Mouse (Mus musculus) macrophage (primary cell): ENCODE data around the gene Cflar. TPM values are rescaled to one million over a fixed set of nuclear protein-coding genes. Genes with fewer than 3 reads are reported as not detected.
"Not testable (repeated sequence)": the region's sequence is repeated elsewhere in the genome, so short reads cannot be mapped to it uniquely, and the experiment has no call there.

Experiments used
- H3K27ac ChIP-seq: fragments of 350-480 bp; formaldehyde crosslinking; 2 replicates; pipeline ENCODE4 v1.9.0; 2021
- H3K36me3 ChIP-seq: fragments of 350-480 bp; formaldehyde crosslinking; 2 replicates; pipeline ENCODE4 v1.9.0; 2021; ENCODE audit errors: inconsistent target
- H3K4me3 ChIP-seq: fragments of 350-480 bp; formaldehyde crosslinking; 2 replicates; pipeline ENCODE4 v1.9.0; 2021; ENCODE audit errors: inconsistent target
- H3K79me2 ChIP-seq: fragments of 350-480 bp; formaldehyde crosslinking; 2 replicates; pipeline ENCODE4 v1.9.0; 2021; ENCODE audit errors: inconsistent target
- WGBS: methylation state at CpG from one replicate; pipeline ENCODE4 v1.1.7; 2026; ENCODE audit warnings: inconsistent platforms; ENCODE audit not compliant: missing documents; 5-methylcytosine and 5-hydroxymethylcytosine counted together
- polyA plus RNA-seq: library from polyadenylated mRNA; stranded (reverse); fragments of 250-400 nt; gene quantifications from 3 replicates; pipeline ENCODE4 v1.2.4, GENCODE M21; 2018; ENCODE audit warnings: inconsistent platforms
- total RNA-seq, 78 experiments: library from RNA; depleted of rRNA; stranded (reverse); fragments of 250-400 nt; gene quantifications; 1 replicate in 9 of 78; 2 replicates in 24 of 78; 3 replicates in 43 of 78; 4 replicates in 2 of 78; pipeline ENCODE4 v1.2.4; 2018; ENCODE audit warnings: inconsistent platforms in 56 of 78

Cflar gene
- 1,000 to 10,000 TPM in 14 of 26 experiments, 100 to 1,000 TPM in 12; 263 to 1,825 (median 1,068) TPM for total RNA-seq (2018; cell fraction: chromatin; rRNA removed)
- total RNA-seq (2018; cell fraction: cytosol; rRNA removed): 100 to 1,000 TPM in 22 of 26 experiments, 10 to 100 TPM in 4; 87.0 to 559 (median 288) TPM
- 1,000 to 10,000 TPM in 17 of 26 experiments, 100 to 1,000 TPM in 9; 365 to 1,587 (median 1,196) TPM for total RNA-seq (2018; cell fraction: nucleus; rRNA removed)
- 53.3 to 68.2 TPM (median 67.9 TPM) in 3 replicates for polyA plus RNA-seq

- no peaks in the 10 kb centered on the region for H3K36me3 ChIP-seq
- peak within 1 kb of the TSS; percentile 54 for H3K4me3 ChIP-seq
- under 1% methylated on average over 44 of the region's 45 CpGs for WGBS
- peak within 1 kb of the TSS; percentile 98 for H3K27ac ChIP-seq
- peaks cover 34% of the 10 kb centered on the region for H3K79me2 ChIP-seq
Observed at GRCm38 (mm10) chr1:58711365-58712016, at the start of gene Cflar. Gene Cflar, plus strand, starts transcription at chr1:58711508.

- not testable (repeated sequence) for H3K79me2 ChIP-seq, H3K4me3 ChIP-seq, H3K36me3 ChIP-seq, H3K27ac ChIP-seq
- 100% methylated on average over 3 of the region's 5 CpGs for WGBS
Observed at GRCm38 (mm10) chr1:58662671-58663070, 48.6 kb upstream of the Cflar start.

DNA sequence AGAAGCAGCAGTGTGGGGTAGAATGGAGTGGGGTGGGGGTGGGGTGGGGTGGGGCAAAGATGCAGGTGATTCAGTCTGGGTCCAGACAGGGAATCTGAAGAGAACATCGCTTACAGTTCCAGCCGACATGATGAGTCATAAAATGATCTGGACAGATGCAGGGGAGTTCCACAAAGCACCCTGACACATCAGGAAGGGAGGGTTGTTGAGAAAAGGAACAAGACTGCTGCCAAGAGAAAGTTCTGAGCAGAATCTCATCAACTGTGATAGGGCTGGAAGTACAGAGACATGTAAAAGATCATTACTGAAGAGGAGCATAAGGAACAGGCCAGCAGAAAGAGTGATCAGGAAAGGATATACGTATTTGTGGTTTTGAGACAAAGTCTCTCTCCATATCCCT, 47.9 kb upstream of the Cflar start:
- not testable (repeated sequence) for H3K27ac ChIP-seq, H3K36me3 ChIP-seq, H3K4me3 ChIP-seq, H3K79me2 ChIP-seq
- 51% methylated on average over 3 of the region's 3 CpGs for WGBS

DNA sequence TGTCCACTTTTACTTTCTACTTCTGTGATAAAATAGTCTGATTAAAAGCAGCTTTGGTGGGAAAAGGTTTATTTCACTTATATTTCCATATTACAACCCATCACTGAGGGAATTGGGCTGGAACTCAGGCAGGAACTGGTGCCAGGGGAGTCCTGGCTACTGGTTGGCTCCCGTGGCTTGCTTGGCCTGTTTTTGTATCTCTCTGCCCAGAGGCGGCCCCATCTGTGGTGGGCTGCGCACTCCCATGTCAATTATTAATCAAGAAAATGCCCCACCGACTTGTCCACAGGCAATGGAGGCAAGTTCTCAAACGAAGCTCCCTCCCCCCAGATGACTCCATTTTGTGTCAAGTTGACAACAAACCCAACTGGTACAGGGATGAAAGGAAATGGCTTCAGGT, 43.1 kb upstream of the Cflar start:
- no peaks in the 10 kb centered on the region for H3K36me3 ChIP-seq
- no peak overlapping the region for H3K4me3 ChIP-seq
- H3K79me2 ChIP-seq: no peaks in the 10 kb centered on the region
- 94% methylated on average over 5 of the region's 5 CpGs for WGBS
- H3K27ac ChIP-seq: no peak overlapping the region

GRCm38 (mm10) chr1:58669635-58670034, 41.7 kb upstream of the Cflar start:
- H3K79me2 ChIP-seq, H3K4me3 ChIP-seq, H3K36me3 ChIP-seq, H3K27ac ChIP-seq: not testable (repeated sequence)
- whole genome bisulfite sequencing: 20% methylated on average over 3 of the region's 3 CpGs

DNA sequence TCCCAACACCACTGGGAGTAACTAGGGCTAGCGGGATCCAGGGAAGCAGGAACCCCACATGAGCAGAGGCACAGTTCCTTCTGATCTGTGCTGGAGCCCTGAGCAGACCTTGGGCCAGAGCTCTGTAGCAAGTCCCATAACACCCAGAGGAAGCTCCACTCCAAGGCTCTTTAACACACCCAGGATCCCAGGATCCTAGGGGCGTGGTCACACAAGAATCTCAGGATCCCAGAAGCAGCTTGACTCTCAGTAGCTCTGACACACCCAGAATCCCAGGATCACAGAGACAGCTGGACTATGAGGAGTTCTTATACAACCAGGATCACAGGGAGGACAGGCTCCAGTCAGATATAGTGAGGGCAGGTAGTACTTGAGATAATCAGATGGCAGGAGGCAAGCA, 39.2 kb upstream of the Cflar start:
- WGBS: 82% methylated on average over 2 of the region's 2 CpGs
- no peaks in the 10 kb centered on the region for H3K36me3 ChIP-seq
- no peak overlapping the region for H3K27ac ChIP-seq
- no peaks in the 10 kb centered on the region for H3K79me2 ChIP-seq
- no peak overlapping the region for H3K4me3 ChIP-seq

GRCm38 (mm10) chr1:58675011-58675410, 36.3 kb upstream of the Cflar start:
- no peak overlapping the region for H3K27ac ChIP-seq
- H3K36me3 ChIP-seq: no peaks in the 10 kb centered on the region
- 92% methylated on average over 3 of the region's 3 CpGs for WGBS
- H3K79me2 ChIP-seq: no peaks in the 10 kb centered on the region
- H3K4me3 ChIP-seq: no peak overlapping the region

DNA sequence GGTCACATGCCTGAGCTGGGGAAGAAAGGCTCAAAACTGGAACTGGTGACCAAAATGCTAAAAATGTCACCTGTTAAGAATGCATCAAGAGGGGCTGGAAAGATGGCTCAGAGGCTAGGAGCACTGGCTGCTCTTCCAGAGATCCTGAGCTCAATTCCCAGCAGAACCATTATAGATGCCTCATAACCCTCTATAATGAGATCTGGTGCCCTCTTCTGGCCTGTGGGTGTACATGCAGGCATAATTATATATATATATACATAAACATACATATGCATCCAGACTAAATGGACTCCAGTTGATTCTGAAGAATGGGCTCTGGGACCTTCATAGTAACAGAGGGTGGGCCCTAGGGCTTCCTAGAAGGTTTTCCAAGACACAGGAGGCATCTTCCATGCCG, 33.7 kb upstream of the Cflar start:
- 73% methylated on average over 1 of the region's 1 CpGs for WGBS
- Histone ChIP-seq H3K79me2 (no peaks in the 10 kb centered on the region), H3K4me3 (no peak overlapping the region), H3K36me3 (no peaks in the 10 kb centered on the region), H3K27ac (no peak overlapping the region)

DNA sequence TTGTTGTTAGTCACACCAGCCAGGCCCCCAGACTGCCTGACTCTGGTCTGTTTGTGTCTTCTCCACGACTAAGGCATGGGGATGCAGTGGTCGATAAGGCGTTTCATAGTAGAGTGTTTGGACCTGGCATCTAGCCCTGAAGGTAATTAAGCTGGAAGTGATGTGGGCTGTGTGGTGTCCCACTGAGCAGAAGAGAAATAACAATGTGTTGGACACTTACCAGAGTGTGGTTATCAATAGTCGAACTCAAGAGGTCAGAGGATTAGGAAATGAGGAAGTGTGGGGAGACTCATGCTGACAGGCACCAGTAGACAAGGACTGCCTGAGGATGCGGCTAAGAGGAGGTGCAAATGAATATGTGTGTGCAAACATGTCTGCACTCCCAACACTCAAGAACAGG, 32.9 kb upstream of the Cflar start:
- not testable (repeated sequence) for H3K79me2 ChIP-seq, H3K36me3 ChIP-seq, H3K27ac ChIP-seq, H3K4me3 ChIP-seq
- 24% methylated on average over 5 of the region's 5 CpGs for WGBS

- H3K79me2 ChIP-seq: no peaks in the 10 kb centered on the region
- no peaks in the 10 kb centered on the region for H3K36me3 ChIP-seq
- no peak overlapping the region for H3K27ac ChIP-seq
- H3K4me3 ChIP-seq: no peak overlapping the region
- 100% methylated on average over 1 of the region's 1 CpGs for WGBS
Observed at GRCm38 (mm10) chr1:58689426-58689825, 21.9 kb upstream of the Cflar start.

GRCm38 (mm10) chr1:58690006-58690744, 21.1 kb upstream of the Cflar start:
- WGBS: 89% methylated on average over 6 of the region's 6 CpGs
- Histone ChIP-seq H3K27ac (no peak overlapping the region), H3K4me3 (no peak overlapping the region), H3K79me2 (no peaks in the 10 kb centered on the region), H3K36me3 (no peaks in the 10 kb centered on the region)

DNA sequence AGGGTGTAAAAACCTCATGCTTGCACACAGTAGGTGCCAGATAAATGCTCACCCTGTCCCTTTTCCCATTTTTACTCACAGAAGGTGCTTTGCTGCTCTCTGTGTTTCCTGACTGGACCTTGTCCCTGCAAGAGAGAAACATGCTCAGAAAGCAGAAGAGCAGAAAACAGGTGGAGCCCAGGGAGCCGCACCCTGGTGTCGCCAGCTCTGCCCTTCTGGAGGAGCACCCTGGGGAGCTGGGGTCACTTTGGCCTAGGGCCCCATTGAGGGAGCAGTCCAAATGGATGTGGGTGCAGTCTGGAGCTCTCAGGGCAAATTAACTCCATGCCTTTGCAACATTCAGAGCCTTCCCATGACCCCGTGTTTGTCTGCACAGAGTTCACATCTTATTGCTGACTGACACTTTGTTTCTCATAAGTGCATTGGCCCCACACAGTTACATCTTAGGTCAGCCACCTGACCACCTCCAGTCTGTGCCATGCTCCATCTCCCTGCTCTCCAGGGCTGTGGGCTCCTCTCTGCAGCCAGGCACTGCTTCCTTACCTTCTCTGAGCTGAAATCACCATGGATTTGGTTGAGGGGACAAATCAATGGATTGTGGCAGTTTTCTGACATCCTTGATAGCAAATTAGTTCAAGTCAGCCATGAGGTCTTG, 20.3 kb upstream of the Cflar start:
- not testable (repeated sequence) for H3K4me3 ChIP-seq, H3K27ac ChIP-seq, H3K36me3 ChIP-seq, H3K79me2 ChIP-seq
- no CpG with 5 or more reads among the region's 3 CpGs for WGBS

DNA sequence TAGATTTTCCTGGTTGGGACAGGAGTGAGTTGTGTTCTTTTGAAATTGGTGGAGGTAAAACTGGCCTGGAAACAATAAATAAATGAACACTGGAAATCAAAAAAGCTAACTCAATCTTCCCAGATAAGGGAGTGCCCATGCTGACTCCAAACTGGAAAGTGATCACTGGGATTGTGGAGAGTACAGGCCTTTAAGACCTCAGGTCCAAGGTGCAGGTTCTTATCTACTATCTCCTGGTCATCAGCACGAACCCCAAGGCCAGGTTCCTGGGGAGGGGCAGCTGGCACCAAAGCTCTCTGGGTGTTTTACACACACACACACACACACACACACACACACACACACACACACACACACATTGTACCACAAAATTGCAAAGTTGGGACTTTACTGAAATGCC, 19.6 kb upstream of the Cflar start:
- not testable (repeated sequence) for H3K27ac ChIP-seq, H3K79me2 ChIP-seq, H3K36me3 ChIP-seq, H3K4me3 ChIP-seq
- WGBS: no CpG with 5 or more reads among the region's 1 CpGs

DNA sequence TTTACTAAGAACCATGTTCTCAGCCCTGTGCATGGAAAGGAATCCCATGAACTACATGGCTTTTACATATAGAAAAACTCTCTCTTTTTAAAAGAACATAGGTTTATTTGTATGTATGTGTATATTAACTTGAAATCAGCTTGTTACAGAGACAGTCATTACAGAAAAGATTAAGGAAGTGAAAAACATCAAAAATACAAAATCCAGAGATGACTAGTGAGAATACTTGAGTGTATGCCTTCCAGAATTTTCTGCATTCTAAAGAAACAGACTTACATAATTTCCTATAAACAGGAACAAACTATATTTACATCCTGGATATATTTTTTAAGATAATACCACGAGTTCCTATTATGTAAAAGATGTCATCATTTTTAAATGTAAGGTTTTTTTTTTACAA, 17.6 kb upstream of the Cflar start:
- Histone ChIP-seq H3K36me3 (no peaks in the 10 kb centered on the region), H3K79me2 (no peaks in the 10 kb centered on the region), H3K4me3 (no peak overlapping the region), H3K27ac (no peak overlapping the region)
- WGBS: 0% methylated on average over 1 of the region's 1 CpGs

- H3K79me2 ChIP-seq, H3K36me3 ChIP-seq, H3K27ac ChIP-seq, H3K4me3 ChIP-seq: not testable (repeated sequence)
- 88% methylated on average over 4 of the region's 4 CpGs for WGBS
Observed at GRCm38 (mm10) chr1:58695810-58696209, 15.5 kb upstream of the Cflar start, which contains the start of gene Als2cr12. Gene Als2cr12, minus strand, starts transcription at chr1:58695989.
